Mouse (Mus musculus) ovary, adult 10 weeks (tissue): ENCODE results near the gene Plcd1. TPM values are rescaled to one million over a fixed set of nuclear protein-coding genes. Genes with fewer than 3 reads are reported as not detected.

Experiments used
- polyA plus RNA-seq: library from polyadenylated mRNA; stranded (reverse); fragments of 350-450 nt; fragmentation: Illumina TruSeq; extraction: RNeasy Lipid Tissue Mini Kit (QIAGEN cat#74804); gene quantifications from one replicate; pipeline ENCODE4 v1.2.3, GENCODE M21; 2014

Plcd1 gene
- 0.54 TPM for polyA plus RNA-seq

GRCm38 (mm10) chr9:119093419-119094295 lies at the start of gene Plcd1:
Gene Plcd1 (minus strand): TSS chr9:119093502.

GRCm38 (mm10) chr9:119101992-119102782 lies 8.9 kb upstream of the Plcd1 start, which contains the start of gene Dlec1:
Gene Dlec1 (plus strand): TSS chr9:119102478.

GRCm38 (mm10) chr9:119052154-119052944 lies 41.0 kb downstream of the Plcd1 start, which contains the start of gene Vill:
Gene Vill (plus strand): TSS chr9:119052778.

Other genes with a start within 250 kb of the Plcd1 start
- 23.2 TPM for gene Ctdspl, start 167.0 kb downstream of the Plcd1 start, polyA plus RNA-seq
- gene Vill, start 40.7 kb downstream of the Plcd1 start, polyA plus RNA-seq = 0.97 TPM
- 0.54 TPM for gene Dlec1, start 9.0 kb upstream of the Plcd1 start, polyA plus RNA-seq
- gene Acaa1b, start 63.6 kb upstream of the Plcd1 start, polyA plus RNA-seq = not detected
- gene Gm47289, start 65.7 kb upstream of the Plcd1 start, polyA plus RNA-seq = not detected
- gene Slc22a13, start 115.6 kb upstream of the Plcd1 start, polyA plus RNA-seq = not detected
- gene Oxsr1, start 228.9 kb upstream of the Plcd1 start, polyA plus RNA-seq = 45.6 TPM
- 1.00 TPM for gene Acaa1a, start 246.2 kb upstream of the Plcd1 start, polyA plus RNA-seq
- 6.6 TPM for gene Myd88, start 247.9 kb upstream of the Plcd1 start, polyA plus RNA-seq